Mouse (Mus musculus): ENCODE data around the gene Bmp8b. TPM values are rescaled to one million over a fixed set of nuclear protein-coding genes. Genes with fewer than 3 reads are reported as not detected.

The Bmp8b gene
- total RNA-seq, 2 experiments from 2014 or later, result not detected

DNA sequence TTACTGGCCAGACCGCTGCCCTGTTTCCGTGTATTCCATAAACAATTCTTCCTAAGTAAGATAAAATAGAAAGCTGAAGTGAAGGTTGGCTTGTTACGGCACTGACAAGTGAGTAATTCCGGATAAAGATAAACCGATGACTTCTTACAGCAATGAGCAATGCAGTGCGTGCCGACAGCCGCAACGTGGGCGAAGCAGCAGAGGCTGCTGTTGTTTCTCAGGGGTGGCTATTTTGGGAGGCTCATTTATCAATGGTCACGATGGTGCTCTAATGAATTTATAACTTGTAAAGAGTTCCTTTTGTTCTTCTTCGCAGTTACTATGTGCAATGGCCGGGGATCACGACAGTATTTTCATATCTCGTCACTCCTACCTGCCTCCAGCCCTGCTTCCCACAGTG is 59.2 kb downstream of the Bmp8b start:
- DNase-seq, result no peak
- intact Hi-C loops (cut with DNase I), result no loop called here

DNA sequence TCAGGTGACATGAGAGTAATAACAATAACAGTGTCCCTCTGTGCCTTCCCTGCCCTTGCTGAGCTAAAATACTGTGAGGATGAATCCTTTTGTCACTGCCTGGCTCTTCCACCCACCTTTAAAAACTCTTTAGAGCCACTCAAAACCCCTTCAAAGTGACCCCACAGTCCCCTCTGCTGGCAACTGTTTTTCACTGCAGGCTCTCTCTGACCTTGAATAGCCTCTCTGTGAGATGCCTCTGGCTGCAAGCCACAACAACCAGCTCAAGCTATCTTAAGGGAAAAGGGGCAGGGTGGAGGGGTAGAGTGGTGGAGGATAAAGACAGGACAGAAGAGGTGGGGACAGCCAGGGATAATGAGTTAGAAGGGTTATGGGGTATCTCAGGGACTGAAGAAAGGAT is 66.8 kb downstream of the Bmp8b start:
- intact Hi-C loops (cut with DNase I), result no loop called here
- no peak for DNase-seq

Other genes starting within 250 kb of the Bmp8b start
- 10 to 100 TPM; 50.6 to 56.1 TPM for gene Cap1, start 219.1 kb upstream of the Bmp8b start, total RNA-seq (2021)
- under 1 TPM in 1 of 2 experiments, not detected in 1; 0.42 TPM for gene Mfsd2a, start 144.0 kb upstream of the Bmp8b start, total RNA-seq (2021)
- under 1 TPM; 0.14 to 0.31 TPM for gene Mycl, start 109.5 kb upstream of the Bmp8b start, total RNA-seq (2021)
- gene Trit1, start 88.6 kb upstream of the Bmp8b start, total RNA-seq (2021), result 1 to 10 TPM; 6.0 to 7.3 TPM
- gene Oxct2b, start 11.1 kb downstream of the Bmp8b start, total RNA-seq (2021), result not detected
- gene Ppie, start 34.8 kb downstream of the Bmp8b start, total RNA-seq (2021), result 10 to 100 TPM; 23.0 to 23.9 TPM
- under 1 TPM; 0.08 TPM for gene Hpcal4, start 78.1 kb downstream of the Bmp8b start, total RNA-seq (2021)
- gene Nt5c1a, start 96.3 kb downstream of the Bmp8b start, total RNA-seq (2021), result 10 to 100 TPM; 45.5 to 58.6 TPM
- 10 to 100 TPM; 19.5 to 20.7 TPM for gene Heyl, start 128.4 kb downstream of the Bmp8b start, total RNA-seq (2021)
- 100 to 1,000 TPM; 325 to 393 TPM for gene Pabpc4, start 157.2 kb downstream of the Bmp8b start, total RNA-seq (2021)
- not detected for gene Oxct2a, start 218.5 kb downstream of the Bmp8b start, total RNA-seq (2021)
- under 1 TPM in 1 of 2 experiments, not detected in 1; 0.14 TPM for gene Bmp8a, start 238.1 kb downstream of the Bmp8b start, total RNA-seq (2021)